8 mouse cellular contexts compared by ENCODE assay signal in genomic region chr17:27028284-27028795, GRCm38 (mm10). TPM values are rescaled to one million over a fixed set of nuclear protein-coding genes. Genes with fewer than 3 reads are reported as not detected.
DNase-seq lines count a peak whose midpoint lies in the region; ATAC-seq and TF ChIP-seq lines count a peak whose summit lies in the region.

No protein-coding gene starts in this region.

- H3K27ac ChIP-seq in hindbrain, embryonic 15.5 days (replicated peaks), result peak overlapping the region; percentile 84

- TF ChIP-seq CTCF in Patski (IDR thresholded peaks at IDR 0.05), result no peak

- no peaks in the 10 kb centered on the region for H3K9me3 ChIP-seq in hindbrain, embryonic 15.5 days

- ATAC-seq in Patski, result peak; percentile 77
- peak; percentile 77 for ATAC-seq in hindbrain, embryonic 15.5 days (ENCODE audit: low FRiP score, low read depth)

- peak; percentile 42 for DNase-seq in Patski (ENCODE audit: low read depth, low spot score)
- peak; percentile 94 to 95 for DNase-seq in cerebellum, postnatal 14 days
- DNase-seq in frontal cortex, postnatal 25 days (ENCODE audit: low spot score in 2 of 2), result peak; percentile 73 to 86
- peak; percentile 84 for DNase-seq in left cerebral cortex, adult 11 months (ENCODE audit: low spot score)
- peak; percentile 93 to 95 for DNase-seq in lung, postnatal 4 days
- DNase-seq in retina, postnatal 7 days (ENCODE audit: low read depth, low spot score), result peak; percentile 51
- peak; percentile 75 for DNase-seq in urinary bladder, adult 2 months (ENCODE audit: low spot score)

- peak overlapping the region; percentile 86 for H3K4me2 ChIP-seq in hindbrain, embryonic 15.5 days

- H3K27me3 ChIP-seq in Patski, result no peaks in the 10 kb centered on the region
- H3K27me3 ChIP-seq in hindbrain, embryonic 15.5 days, result no peaks in the 10 kb centered on the region

- under 1% methylated on average over 19 of the region's 19 CpGs for WGBS in hindbrain, embryonic 15.5 days

- H3K9ac ChIP-seq in hindbrain, embryonic 15.5 days, result peak overlapping the region; percentile 91

- CTCF ChIA-PET in Patski (lab: Charles Lee), result interaction anchor here (0.7 to 7.8 kb wide), 7 partner anchors 10 to 109 kb away, joined by 3 to 92 read pairs (median 4); partner anchors contain the start of gene Uqcc2

- peak overlapping the region; percentile 67 for H3K4me3 ChIP-seq in hindbrain, embryonic 15.5 days

- peaks cover 24% of the 10 kb centered on the region for H3K4me1 ChIP-seq in hindbrain, embryonic 15.5 days (replicated peaks)

- in situ Hi-C loops in Patski (cut with MboI; ENCODE audit: low pct_unique_long_range_greater_than_20kb), result loop anchor here (5.0 kb wide), 1 partner anchor 96 kb away; the partner anchor contains the start of gene Phf1

- POLR2A ChIA-PET in Patski (lab: Charles Lee), result interaction anchor here (1.2 to 1.4 kb wide), 2 partner anchors 59 to 97 kb away, joined by 3 read pairs; no protein-coding TSS in a partner anchor

- peaks cover 23% of the 10 kb centered on the region for H3K36me3 ChIP-seq in hindbrain, embryonic 15.5 days

RNA-seq across cellular contexts. Expression of gene Bak1, which starts 0.5 kb away (rescaled TPM):
- 96.7 TPM for polyA plus RNA-seq in Patski (2021)
- polyA plus RNA-seq in hindbrain, embryonic 15.5 days (2015; fragmentation: Nextera tagmentation; extraction: Ambion mirVana), result 4.1 and 4.5 TPM in 2 replicates
- 34.8 and 36.8 TPM in 2 replicates for polyA plus RNA-seq in urinary bladder, adult 2 months (2012; rRNA removed)

RNA-seq across cellular contexts. Expression of gene Itpr3, which starts 28.8 kb away (rescaled TPM):
- 88.6 TPM for polyA plus RNA-seq in Patski (2021)
- 0.79 and 1.2 TPM in 2 replicates for polyA plus RNA-seq in hindbrain, embryonic 15.5 days (2015; fragmentation: Nextera tagmentation; extraction: Ambion mirVana)
- polyA plus RNA-seq in urinary bladder, adult 2 months (2012; rRNA removed), result 9.5 and 17.8 TPM in 2 replicates

RNA-seq across cellular contexts. Expression of gene Zbtb9, which starts 55.4 kb away (rescaled TPM):
- 7.1 TPM for polyA plus RNA-seq in Patski (2021)
- polyA plus RNA-seq in hindbrain, embryonic 15.5 days (2015; fragmentation: Nextera tagmentation; extraction: Ambion mirVana), result 14.6 and 14.7 TPM in 2 replicates
- 8.4 and 9.4 TPM in 2 replicates for polyA plus RNA-seq in urinary bladder, adult 2 months (2012; rRNA removed)

Comparison
In these comparisons a context has a peak if more than half of its experiments do, and no peak if none do; other contexts are left out.
1. Peak in every context shown above with its lines: DNase-seq, ATAC-seq, H3K4me3 ChIP-seq and H3K27ac ChIP-seq.
2. DNase-seq: peak in every context shown above with its lines; median percentile 94 in cerebellum, postnatal 14 days; 94 in lung, postnatal 4 days; 84 in left cerebral cortex, adult 11 months; 80 in frontal cortex, postnatal 25 days; 75 in urinary bladder, adult 2 months; 51 in retina, postnatal 7 days; 42 in Patski.